Mouse (Mus musculus) heart, embryonic 16.5 days (tissue): ENCODE data around the gene Aprt. TPM values are rescaled to one million over a fixed set of nuclear protein-coding genes. Genes with fewer than 3 reads are reported as not detected.

ENCODE experiments used
- ATAC-seq: fragments of 200-750 bp; cut with Nextera tagmentation; replicated peaks from 2 replicates; pipeline ENCODE4 v1.8.0; 2017; ENCODE audit warnings: moderate number of reproducible peaks; ENCODE audit not compliant: insufficient read depth, low FRiP score; ENCODE audit errors: extremely low read depth
- H3K27ac ChIP-seq: fragments of 300-500 bp; sonication (generic); 2 replicates; pipeline ENCODE4 v1.5.1; 2014; ENCODE audit warnings: mild to moderate bottlenecking, low read length, control low read depth, moderate library complexity
- H3K27me3 ChIP-seq: fragments of 300-500 bp; sonication (generic); 2 replicates; pipeline ENCODE4 v1.6.1; 2014; ENCODE audit warnings: low read length, mixed read lengths; ENCODE audit not compliant: control insufficient read depth, insufficient read depth
- H3K36me3 ChIP-seq: fragments of 300-500 bp; sonication (generic); 2 replicates; pipeline ENCODE4 v1.6.1; 2014; ENCODE audit not compliant: control insufficient read depth, insufficient read depth
- H3K4me1 ChIP-seq: fragments of 300-500 bp; sonication (generic); 2 replicates; pipeline ENCODE4 v1.6.1; 2014; ENCODE audit warnings: low read length, mixed read lengths; ENCODE audit not compliant: control insufficient read depth, insufficient read depth
- H3K4me2 ChIP-seq: fragments of 300-500 bp; sonication (generic); 2 replicates; pipeline ENCODE4 v1.6.1; 2014; ENCODE audit warnings: low read depth, mild to moderate bottlenecking, control low read depth, low read length
- H3K4me3 ChIP-seq: fragments of 300-500 bp; sonication (generic); 2 replicates; pipeline ENCODE4 v1.5.1; 2014; ENCODE audit warnings: mild to moderate bottlenecking, control low read depth, low read length
- H3K9ac ChIP-seq: fragments of 300-500 bp; sonication (generic); 2 replicates; pipeline ENCODE4 v1.6.1; 2014; ENCODE audit warnings: low read length, control low read depth
- H3K9me3 ChIP-seq: fragments of 300-500 bp; sonication (generic); replicated peaks from 2 replicates; pipeline ENCODE4 v1.6.1; 2016; ENCODE audit warnings: low read length; ENCODE audit not compliant: control insufficient read depth
- WGBS: fragments of 180-500 bp; shearing (Covaris S2); extraction: QIAGEN DNeasy Blood & Tissue Kit; methylation state at CpG from one replicate; pipeline ENCODE4 v1.1.7; 2014; 5-methylcytosine and 5-hydroxymethylcytosine counted together
- polyA plus RNA-seq: library from polyadenylated mRNA; unstranded; fragments of >200 nt; fragmentation: Nextera tagmentation; extraction: Ambion mirVana; gene quantifications from 2 replicates; pipeline ENCODE4 v1.2.1, GENCODE M21; 2015

Aprt gene
- polyA plus RNA-seq, 1 experiment from 2014 or later, result 159 TPM

DNA sequence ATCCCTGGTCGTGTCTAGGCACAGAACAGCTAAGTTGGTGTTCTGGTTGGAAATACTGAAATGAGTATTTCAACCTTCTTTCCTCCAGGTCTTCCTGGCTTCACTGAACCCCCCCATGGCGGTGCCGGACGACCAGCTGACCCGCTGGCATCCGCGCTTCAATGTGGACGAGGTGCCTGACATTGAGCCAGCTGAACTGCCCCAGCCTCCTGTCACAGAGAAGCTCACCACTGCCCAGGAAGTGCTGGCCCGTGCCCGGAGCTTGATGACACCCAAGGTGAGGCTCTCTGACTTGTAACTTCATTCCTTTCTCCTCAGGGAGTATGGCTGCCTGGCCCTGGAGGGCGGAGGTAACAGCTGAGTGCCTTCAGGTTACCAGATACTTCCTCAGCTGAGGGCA is 5.6 kb downstream of the Aprt start:
- H3K27ac ChIP-seq, result no peak overlapping the region
- WGBS, result 92% methylated on average over 11 of the region's 11 CpGs
- no peaks in the 10 kb centered on the region for H3K9me3 ChIP-seq
- peaks cover 41% of the 10 kb centered on the region for H3K4me1 ChIP-seq
- no peak overlapping the region for H3K4me3 ChIP-seq
- H3K9ac ChIP-seq, result no peak overlapping the region
- ATAC-seq, result no peak
- H3K36me3 ChIP-seq, result peaks cover 29% of the 10 kb centered on the region
- no peaks in the 10 kb centered on the region for H3K27me3 ChIP-seq
- H3K4me2 ChIP-seq, result no peak overlapping the region

DNA sequence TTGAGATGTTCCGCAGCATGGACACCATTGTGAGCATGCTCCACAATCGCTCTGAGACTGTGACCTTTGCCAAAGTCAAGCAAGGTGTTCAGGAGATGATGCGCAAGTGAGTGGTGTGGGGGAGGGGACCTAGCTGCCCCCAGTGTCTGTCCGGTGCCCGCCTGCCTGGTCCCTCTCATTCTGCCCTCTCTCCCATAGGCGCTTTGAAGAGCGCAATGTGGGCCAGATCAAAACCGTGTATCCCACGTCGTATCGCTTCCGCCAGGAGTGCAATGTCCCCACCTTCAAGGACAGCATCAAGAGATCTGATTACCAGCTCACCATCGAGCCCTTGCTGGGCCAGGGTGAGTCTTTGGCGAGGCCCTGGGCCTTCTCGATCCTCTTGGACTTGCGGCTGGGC is 6.7 kb downstream of the Aprt start:
- 94% methylated on average over 16 of the region's 16 CpGs for WGBS

DNA sequence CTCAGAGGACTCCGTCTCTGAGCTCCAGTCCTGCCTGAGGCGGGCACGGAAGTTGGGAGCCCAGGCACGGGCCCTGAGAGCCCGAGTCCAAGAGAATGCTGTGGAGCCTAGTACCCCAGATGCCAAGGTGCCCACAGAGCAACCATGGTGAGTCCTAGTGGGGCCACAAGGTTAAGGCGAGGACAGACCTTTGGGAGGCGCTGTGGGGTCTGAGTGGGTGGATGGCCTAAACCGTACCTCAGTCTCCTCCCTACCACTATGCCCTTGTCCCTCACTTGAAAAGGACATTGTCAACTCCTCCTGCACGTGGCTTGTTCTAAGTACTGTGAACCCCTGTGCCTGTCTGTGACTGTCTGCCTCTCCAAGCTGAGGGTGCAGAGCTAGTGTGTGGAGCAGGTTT is 7.4 kb downstream of the Aprt start:
- ATAC-seq, result no peak
- Histone ChIP-seq H3K9ac (peak overlapping the region; percentile 93), H3K4me2 (peak overlapping the region; percentile 74), H3K4me3 (peak overlapping the region; percentile 92), H3K9me3 (no peaks in the 10 kb centered on the region), H3K4me1 (peaks cover 23% of the 10 kb centered on the region), H3K27me3 (no peaks in the 10 kb centered on the region), H3K36me3 (peaks cover 29% of the 10 kb centered on the region), H3K27ac (no peak overlapping the region)
- 57% methylated on average over 9 of the region's 9 CpGs for WGBS

More for the DNA sequence above, 6.7 kb downstream of the Aprt start:
- Histone ChIP-seq H3K4me1 (peaks cover 30% of the 10 kb centered on the region), H3K4me2 (no peak overlapping the region), H3K4me3 (no peak overlapping the region), H3K36me3 (peaks cover 29% of the 10 kb centered on the region), H3K27me3 (no peaks in the 10 kb centered on the region), H3K27ac (no peak overlapping the region), H3K9ac (no peak overlapping the region), H3K9me3 (no peaks in the 10 kb centered on the region)
- ATAC-seq, result no peak

DNA sequence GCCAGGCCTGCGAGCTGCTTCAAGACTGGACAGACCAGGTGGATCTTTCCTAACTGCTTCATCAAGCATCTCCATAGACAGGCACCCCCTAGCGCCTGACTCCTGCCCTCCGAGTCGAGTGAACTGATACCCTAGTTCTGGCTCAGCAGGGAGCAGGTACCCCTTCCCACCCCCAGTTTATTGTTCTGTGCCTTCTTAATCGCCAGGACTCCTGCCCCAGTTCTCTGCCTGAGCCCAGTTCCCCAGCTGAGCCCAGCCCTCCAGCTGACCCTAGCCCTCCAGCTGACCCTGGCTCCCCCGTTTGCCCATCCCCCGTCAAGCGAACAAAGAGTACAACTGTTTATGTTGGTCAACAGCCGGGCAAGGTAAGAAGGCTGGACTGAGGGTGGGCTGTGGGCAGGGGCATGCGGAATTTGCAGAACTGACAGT is 7.8 kb downstream of the Aprt start:
- Histone ChIP-seq H3K9ac (peak overlapping the region; percentile 93), H3K4me3 (peak overlapping the region; percentile 92), H3K9me3 (no peaks in the 10 kb centered on the region), H3K27me3 (no peaks in the 10 kb centered on the region), H3K4me2 (peak overlapping the region; percentile 74), H3K36me3 (peaks cover 29% of the 10 kb centered on the region), H3K27ac (no peak overlapping the region), H3K4me1 (peaks cover 22% of the 10 kb centered on the region)
- 26% methylated on average over 10 of the region's 10 CpGs for WGBS
- no peak for ATAC-seq

DNA sequence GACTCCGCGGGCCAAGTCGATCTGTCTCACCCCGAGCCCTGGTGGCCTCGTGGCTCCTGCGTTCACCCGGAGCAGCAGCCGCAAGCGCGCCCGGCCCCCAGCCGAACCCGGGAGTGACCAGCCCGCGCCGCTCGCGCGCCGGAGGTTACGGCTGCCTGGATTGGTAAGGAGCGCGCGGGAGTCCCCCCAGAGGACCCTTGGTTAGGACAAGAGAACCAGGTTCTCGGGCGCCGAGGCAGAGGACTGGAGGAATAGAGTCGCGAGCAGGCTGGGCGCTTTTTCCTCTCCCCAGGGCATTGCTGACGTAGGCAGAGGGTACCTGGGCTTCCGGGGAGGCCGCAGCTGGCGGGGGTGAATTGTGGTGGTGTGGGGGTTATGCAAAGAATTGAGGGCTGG is 8.6 kb downstream of the Aprt start:
- WGBS, result under 1% methylated on average over 34 of the region's 34 CpGs
- H3K27me3 ChIP-seq, result no peaks in the 10 kb centered on the region
- H3K4me2 ChIP-seq, result peak overlapping the region; percentile 74
- H3K9me3 ChIP-seq, result no peaks in the 10 kb centered on the region
- H3K9ac ChIP-seq, result peak overlapping the region; percentile 93
- peak; percentile 39 for ATAC-seq
- H3K27ac ChIP-seq, result peak overlapping the region; percentile 87
- peaks cover 29% of the 10 kb centered on the region for H3K36me3 ChIP-seq
- H3K4me1 ChIP-seq, result peaks cover 22% of the 10 kb centered on the region
- peak overlapping the region; percentile 92 for H3K4me3 ChIP-seq

DNA sequence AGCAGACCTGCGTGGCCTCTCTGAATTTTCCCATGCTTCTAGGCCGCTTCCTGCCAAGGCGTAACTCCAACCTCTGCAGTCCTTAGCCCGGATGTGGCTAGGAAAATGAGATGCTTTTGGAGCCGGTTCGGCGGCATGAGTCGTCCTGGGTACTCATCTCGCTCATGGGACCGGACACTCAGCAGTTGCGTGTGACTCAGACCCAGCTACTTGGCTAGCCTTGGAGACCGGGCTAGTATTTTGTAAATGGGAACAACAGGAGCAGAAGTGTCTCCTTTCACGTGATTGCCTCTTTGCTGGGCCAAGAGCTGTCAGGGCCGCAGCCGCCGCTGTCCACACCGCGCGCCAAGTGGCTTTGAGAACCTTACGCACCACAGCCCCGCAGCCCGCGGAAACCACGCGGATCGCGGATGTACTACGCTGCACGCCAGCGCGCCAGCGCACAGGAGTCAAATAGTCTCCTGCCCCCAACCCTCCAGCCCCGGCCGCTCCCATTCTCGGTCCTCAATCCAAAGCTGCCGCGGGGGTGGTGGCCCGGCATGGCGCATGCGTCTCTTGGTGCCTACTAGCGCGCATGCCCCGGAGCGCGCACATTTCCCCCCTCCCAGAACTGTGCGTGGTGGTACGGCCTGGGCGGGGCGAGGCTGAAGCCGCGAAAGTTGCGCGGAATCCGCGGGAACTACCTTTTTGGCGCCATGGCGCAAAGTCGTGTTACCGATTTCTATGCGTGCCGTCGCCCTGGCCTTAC is 9.2 kb downstream of the Aprt start, which contains the start of gene Cdt1:
Gene Cdt1 (plus strand): TSS at position 655 of the 748 bp plus-strand sequence.
- Histone ChIP-seq H3K27ac (peak within 1 kb of the TSS; percentile 87), H3K27me3 (no peaks in the 10 kb centered on the region), H3K36me3 (peaks cover 26% of the 10 kb centered on the region), H3K9ac (peak within 1 kb of the TSS; percentile 93), H3K4me3 (peak within 1 kb of the TSS; percentile 92), H3K4me2 (peak within 1 kb of the TSS; percentile 74), H3K4me1 (peaks cover 22% of the 10 kb centered on the region), H3K9me3 (no peaks in the 10 kb centered on the region)
- peak; percentile 96 for ATAC-seq
- under 1% methylated on average over 61 of the region's 62 CpGs for WGBS

DNA sequence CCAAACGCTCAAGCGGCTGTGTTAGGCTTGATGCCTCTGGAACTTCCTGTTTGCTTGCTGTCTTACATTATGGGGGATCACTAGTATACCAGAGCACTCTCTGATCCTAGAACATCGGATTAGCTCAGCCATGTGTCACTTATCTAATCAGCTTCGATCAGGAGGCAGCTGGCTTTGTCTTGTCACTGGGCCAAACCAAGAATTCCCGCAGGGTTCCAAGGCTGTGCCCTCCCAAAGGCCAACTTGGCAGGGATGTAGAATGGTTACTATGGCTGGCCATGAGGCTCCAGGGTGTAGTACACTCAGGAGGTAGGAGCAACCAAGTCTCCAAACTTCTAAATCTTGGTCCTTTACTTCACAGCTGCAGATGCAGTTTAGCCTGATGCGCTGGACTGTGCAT is 9.9 kb downstream of the Aprt start:
- H3K4me2 ChIP-seq, result peak overlapping the region; percentile 74
- 31% methylated on average over 6 of the region's 6 CpGs for WGBS
- peaks cover 18% of the 10 kb centered on the region for H3K36me3 ChIP-seq
- peak overlapping the region; percentile 87 for H3K27ac ChIP-seq
- H3K4me3 ChIP-seq, result peak overlapping the region; percentile 92; the same call in 1 of the 2 replicates
- peak overlapping the region; percentile 72 for H3K9ac ChIP-seq
- H3K4me1 ChIP-seq, result peaks cover 22% of the 10 kb centered on the region
- H3K9me3 ChIP-seq, result no peaks in the 10 kb centered on the region
- no peak for ATAC-seq
- H3K27me3 ChIP-seq, result no peaks in the 10 kb centered on the region

DNA sequence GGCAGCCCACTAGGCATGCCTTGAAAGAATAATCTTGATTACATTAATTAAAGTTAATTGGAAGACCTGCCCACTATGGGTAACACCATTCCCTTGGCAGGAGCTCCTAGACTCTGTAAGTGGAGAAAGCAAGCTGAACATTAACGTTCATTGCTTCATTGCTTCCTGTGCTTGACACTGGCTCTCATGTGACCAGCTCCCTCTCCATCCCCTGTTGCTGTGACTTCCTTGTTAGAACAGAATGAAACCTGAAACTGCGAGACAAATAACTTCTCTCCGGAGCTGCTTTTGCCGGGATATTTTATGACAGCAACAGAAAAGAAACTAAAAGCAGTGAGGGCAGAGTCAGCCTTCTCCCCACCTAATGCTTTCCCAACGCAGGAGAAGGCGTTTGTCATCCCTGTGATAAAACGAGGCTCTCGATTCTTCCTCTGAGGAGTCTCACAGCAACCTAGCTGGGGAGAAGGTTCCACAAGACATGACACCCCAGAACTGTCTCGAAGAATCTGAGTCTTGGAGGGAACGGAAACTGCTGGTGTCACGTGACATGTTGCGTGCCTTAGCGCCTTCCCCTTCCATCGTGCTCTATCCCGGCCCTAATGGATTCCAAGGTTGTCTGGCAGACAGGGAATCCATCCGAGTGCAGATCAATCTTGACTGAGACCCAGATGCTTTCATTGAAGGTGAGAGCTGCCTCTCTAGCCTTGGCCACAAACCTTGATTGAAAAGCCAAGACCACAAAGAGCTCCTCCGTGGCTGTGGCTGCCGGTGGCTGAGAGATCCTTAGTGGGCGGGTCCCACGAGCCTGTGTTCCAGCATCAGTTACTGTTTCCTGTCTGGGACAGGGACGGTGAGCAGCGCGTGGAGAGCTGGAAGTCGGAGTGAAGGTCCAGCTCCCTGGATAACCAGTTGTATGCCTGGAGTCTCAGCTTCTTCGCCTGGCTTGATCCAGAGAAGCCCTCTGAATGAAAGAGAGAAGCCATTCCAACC is 12.1 kb downstream of the Aprt start:
- Histone ChIP-seq H3K4me2 (no peak overlapping the region), H3K9me3 (no peaks in the 10 kb centered on the region), H3K27me3 (no peaks in the 10 kb centered on the region), H3K4me1 (peaks cover 20% of the 10 kb centered on the region), H3K4me3 (no peak overlapping the region), H3K9ac (no peak overlapping the region), H3K27ac (no peak overlapping the region), H3K36me3 (peaks cover under 1% of the 10 kb centered on the region; the same call in 1 of the 2 replicates)
- 73% methylated on average over 25 of the region's 25 CpGs for WGBS
- ATAC-seq, result no peak
